Mouse (Mus musculus): ENCODE measurements around the gene Lrp8. TPM values are rescaled to one million over a fixed set of nuclear protein-coding genes. Genes with fewer than 3 reads are reported as not detected.
A peak's percentile ranks its signal among the peaks of the same experiment; 100 is the strongest.

The Lrp8 gene
- polyA plus RNA-seq, 1 experiment from 2014 or later = 3.4 TPM

GRCm38 (mm10) chr4:107783541-107783940 lies 18.5 kb upstream of the Lrp8 start:
- WGBS = 59% methylated on average over 10 of the region's 10 CpGs
- Histone ChIP-seq H3K4me3 (replicated peaks) (no peak overlapping the region), H3K27ac (no peak overlapping the region), H3K27me3 (replicated peaks) (no peaks in the 10 kb centered on the region), H3K9ac (no peak overlapping the region), H3K4me2 (replicated peaks) (no peak overlapping the region), H3K9me3 (no peaks in the 10 kb centered on the region), H3K4me1 (replicated peaks) (no peaks in the 10 kb centered on the region), H3K36me3 (no peaks in the 10 kb centered on the region)
- ATAC-seq = no peak

- no peak for ATAC-seq
- no peak overlapping the region for H3K27ac ChIP-seq
- WGBS = 91% methylated on average over 6 of the region's 6 CpGs
- H3K9ac ChIP-seq = no peak overlapping the region
- H3K4me2 ChIP-seq (replicated peaks) = no peak overlapping the region
- H3K4me3 ChIP-seq (replicated peaks) = no peak overlapping the region
- no peaks in the 10 kb centered on the region for H3K36me3 ChIP-seq
- H3K9me3 ChIP-seq = no peaks in the 10 kb centered on the region
- H3K4me1 ChIP-seq (replicated peaks) = no peaks in the 10 kb centered on the region
- H3K27me3 ChIP-seq (replicated peaks) = no peaks in the 10 kb centered on the region
Measured at GRCm38 (mm10) chr4:107788841-107789240, 13.2 kb upstream of the Lrp8 start.

- no peak for ATAC-seq
Measured at GRCm38 (mm10) chr4:107800801-107801200, 1.3 kb upstream of the Lrp8 start.

GRCm38 (mm10) chr4:107801366-107802184 lies 486 bp upstream of the Lrp8 start:
- Histone ChIP-seq H3K36me3 (no peaks in the 10 kb centered on the region), H3K4me2 (replicated peaks) (peak overlapping the region; percentile 100), H3K4me3 (replicated peaks) (peak overlapping the region; percentile 78), H3K9me3 (no peaks in the 10 kb centered on the region), H3K9ac (peak overlapping the region; percentile 64), H3K27me3 (replicated peaks) (0 out of 2 replicates have a peak, but pooled peaks cover 2% of the 10 kb centered on the region), H3K27ac (peak overlapping the region; percentile 49; the same call in 1 of the 2 replicates), H3K4me1 (replicated peaks) (peaks cover 11% of the 10 kb centered on the region)
- ATAC-seq = peak; percentile 68
- WGBS = 2% methylated on average over 40 of the region's 41 CpGs

More at GRCm38 (mm10) chr4:107800801-107801200, 1.3 kb upstream of the Lrp8 start:
- 80% methylated on average over 6 of the region's 6 CpGs for WGBS
- no peak overlapping the region for H3K27ac ChIP-seq
- 0 out of 2 replicates have a peak, but pooled peaks cover 2% of the 10 kb centered on the region for H3K27me3 ChIP-seq (replicated peaks)
- H3K9me3 ChIP-seq = no peaks in the 10 kb centered on the region
- no peak overlapping the region for H3K4me2 ChIP-seq (replicated peaks)
- no peak overlapping the region for H3K9ac ChIP-seq
- H3K4me1 ChIP-seq (replicated peaks) = peaks cover 11% of the 10 kb centered on the region
- H3K4me3 ChIP-seq (replicated peaks) = no peak overlapping the region
- no peaks in the 10 kb centered on the region for H3K36me3 ChIP-seq

GRCm38 (mm10) chr4:107802450-107803331 lies 630 bp downstream of the Lrp8 start:
- WGBS = under 1% methylated on average over 65 of the region's 65 CpGs

GRCm38 (mm10) chr4:107803351-107804106 lies 1.5 kb downstream of the Lrp8 start:
- Histone ChIP-seq H3K4me3 (replicated peaks) (peak overlapping the region; percentile 78), H3K36me3 (no peaks in the 10 kb centered on the region), H3K4me2 (replicated peaks) (peak overlapping the region; percentile 100), H3K4me1 (replicated peaks) (peaks cover 11% of the 10 kb centered on the region), H3K27ac (peak overlapping the region; percentile 77), H3K9ac (peak overlapping the region; percentile 64), H3K9me3 (no peaks in the 10 kb centered on the region), H3K27me3 (replicated peaks) (0 out of 2 replicates have a peak, but pooled peaks cover 2% of the 10 kb centered on the region)
- ATAC-seq = peak; percentile 96
- under 1% methylated on average over 42 of the region's 46 CpGs for WGBS

More at GRCm38 (mm10) chr4:107802450-107803331, 630 bp downstream of the Lrp8 start:
- Histone ChIP-seq H3K36me3 (no peaks in the 10 kb centered on the region), H3K9me3 (no peaks in the 10 kb centered on the region), H3K4me1 (replicated peaks) (peaks cover 11% of the 10 kb centered on the region), H3K4me3 (replicated peaks) (peak overlapping the region; percentile 78), H3K27ac (peak overlapping the region; percentile 77), H3K4me2 (replicated peaks) (peak overlapping the region; percentile 100), H3K27me3 (replicated peaks) (0 out of 2 replicates have a peak, but pooled peaks cover 2% of the 10 kb centered on the region), H3K9ac (peak overlapping the region; percentile 64)
- ATAC-seq = peak; percentile 5

- no peak overlapping the region for H3K4me2 ChIP-seq (replicated peaks)
- H3K9me3 ChIP-seq = no peaks in the 10 kb centered on the region
- H3K27ac ChIP-seq = no peak overlapping the region
- no peak for ATAC-seq
- H3K9ac ChIP-seq = no peak overlapping the region
- H3K27me3 ChIP-seq (replicated peaks) = 0 out of 2 replicates have a peak, but pooled peaks cover under 1% of the 10 kb centered on the region
- 80% methylated on average over 3 of the region's 3 CpGs for WGBS
- peaks cover 11% of the 10 kb centered on the region for H3K4me1 ChIP-seq (replicated peaks)
- H3K4me3 ChIP-seq (replicated peaks) = no peak overlapping the region
- H3K36me3 ChIP-seq = no peaks in the 10 kb centered on the region
Measured at GRCm38 (mm10) chr4:107805491-107805890, 3.4 kb downstream of the Lrp8 start.

- WGBS = 79% methylated on average over 4 of the region's 4 CpGs
- no peak for ATAC-seq
- no peak overlapping the region for H3K4me3 ChIP-seq (replicated peaks)
- no peak overlapping the region for H3K9ac ChIP-seq
- no peaks in the 10 kb centered on the region for H3K27me3 ChIP-seq (replicated peaks)
- H3K4me1 ChIP-seq (replicated peaks) = peaks cover 10% of the 10 kb centered on the region
- no peak overlapping the region for H3K27ac ChIP-seq
- no peak overlapping the region for H3K4me2 ChIP-seq (replicated peaks)
- no peaks in the 10 kb centered on the region for H3K36me3 ChIP-seq
- no peaks in the 10 kb centered on the region for H3K9me3 ChIP-seq
Measured at GRCm38 (mm10) chr4:107807796-107808195, 5.7 kb downstream of the Lrp8 start.

GRCm38 (mm10) chr4:107808655-107809054 lies 6.6 kb downstream of the Lrp8 start:
- Histone ChIP-seq H3K36me3 (no peaks in the 10 kb centered on the region), H3K9me3 (no peaks in the 10 kb centered on the region), H3K9ac (no peak overlapping the region), H3K4me1 (replicated peaks) (peaks cover 5% of the 10 kb centered on the region; the same call in 1 of the 2 replicates), H3K4me2 (replicated peaks) (no peak overlapping the region), H3K27me3 (replicated peaks) (no peaks in the 10 kb centered on the region), H3K4me3 (replicated peaks) (no peak overlapping the region), H3K27ac (no peak overlapping the region)
- ATAC-seq = no peak

- WGBS = 77% methylated on average over 3 of the region's 3 CpGs
Measured at GRCm38 (mm10) chr4:107811006-107811405, 8.9 kb downstream of the Lrp8 start.

GRCm38 (mm10) chr4:107811716-107812330 lies 9.8 kb downstream of the Lrp8 start:
- no peak overlapping the region for H3K4me2 ChIP-seq (replicated peaks)
- H3K4me3 ChIP-seq (replicated peaks) = no peak overlapping the region
- no peaks in the 10 kb centered on the region for H3K27me3 ChIP-seq (replicated peaks)
- WGBS = 51% methylated on average over 10 of the region's 10 CpGs
- no peak for ATAC-seq
- H3K36me3 ChIP-seq = no peaks in the 10 kb centered on the region
- no peaks in the 10 kb centered on the region for H3K4me1 ChIP-seq (replicated peaks)
- no peak overlapping the region for H3K9ac ChIP-seq
- no peak overlapping the region for H3K27ac ChIP-seq
- H3K9me3 ChIP-seq = no peaks in the 10 kb centered on the region

More at GRCm38 (mm10) chr4:107811006-107811405, 8.9 kb downstream of the Lrp8 start:
- Histone ChIP-seq H3K9ac (no peak overlapping the region), H3K36me3 (no peaks in the 10 kb centered on the region), H3K9me3 (no peaks in the 10 kb centered on the region), H3K4me3 (replicated peaks) (no peak overlapping the region), H3K4me2 (replicated peaks) (no peak overlapping the region), H3K27me3 (replicated peaks) (no peaks in the 10 kb centered on the region), H3K27ac (no peak overlapping the region), H3K4me1 (replicated peaks) (no peaks in the 10 kb centered on the region)
- ATAC-seq = no peak
